Mouse (Mus musculus) liver, embryonic 14.5 days (tissue): ENCODE results near the gene Parm1. TPM values are rescaled to one million over a fixed set of nuclear protein-coding genes. Genes with fewer than 3 reads are reported as not detected.

Experiments
- ATAC-seq: fragments of 200-750 bp; cut with Nextera tagmentation; 2 replicates; pipeline ENCODE4 v1.8.0; 2017; ENCODE audit warnings: moderate number of reproducible peaks, mild to moderate bottlenecking, moderate library complexity; ENCODE audit not compliant: insufficient read depth
- DNase-seq, 3 experiments: peaks; one replicate each; pipeline ENCODE4 v3.0.0-alpha.2; 2012 to 2013; ENCODE audit warnings: low read depth in 3 of 3, low spot score in 3 of 3
- H3K27ac ChIP-seq: fragments of 300-500 bp; sonication (generic); 2 replicates; pipeline ENCODE4 v1.5.1; 2014; ENCODE audit warnings: moderate library complexity, mild to moderate bottlenecking, control low read depth, inconsistent platforms
- H3K27me3 ChIP-seq: fragments of 300-500 bp; sonication (generic); 2 replicates; pipeline ENCODE4 v1.6.1; 2014; ENCODE audit warnings: mild to moderate bottlenecking, low read length, moderate library complexity; ENCODE audit not compliant: control insufficient read depth, insufficient read depth
- H3K36me3 ChIP-seq: fragments of 300-500 bp; sonication (generic); replicated peaks from 2 replicates; pipeline ENCODE4 v1.6.1; 2014; ENCODE audit warnings: low read depth; ENCODE audit not compliant: control insufficient read depth, insufficient read depth
- H3K4me1 ChIP-seq, 2 experiments: fragments of 200-500 bp in 1 of 2; fragments of 300-500 bp in 1 of 2; sonication (generic) in 1 of 2; replicated peaks; 2 replicates each; pipeline ENCODE4 v1.6.1; 2012 to 2014; ENCODE audit warnings: antibody characterized with exemption in 1 of 2, inconsistent platforms in 1 of 2, low read length in 1 of 2; ENCODE audit not compliant: control insufficient read depth in 2 of 2, insufficient read depth in 2 of 2
- H3K4me2 ChIP-seq: fragments of 300-500 bp; sonication (generic); 2 replicates; pipeline ENCODE4 v1.6.1; 2014; ENCODE audit warnings: low read depth, mild to moderate bottlenecking, control low read depth, moderate library complexity
- H3K4me3 ChIP-seq, 2 experiments: fragments of 200-500 bp in 1 of 2; fragments of 300-500 bp in 1 of 2; sonication (generic) in 1 of 2; 2 replicates each; pipeline ENCODE4 v1.5.1; 2012 to 2014; ENCODE audit warnings: low read depth in 2 of 2, low read length in 2 of 2, mild to moderate bottlenecking in 2 of 2, control low read depth in 1 of 2, inconsistent platforms in 1 of 2, moderate library complexity in 1 of 2; ENCODE audit not compliant: insufficient read depth in 1 of 2
- H3K9ac ChIP-seq: fragments of 300-500 bp; sonication (generic); replicated peaks from 2 replicates; pipeline ENCODE4 v1.6.1; 2014; ENCODE audit warnings: mild to moderate bottlenecking, control low read depth, moderate library complexity
- H3K9me3 ChIP-seq: fragments of 300-500 bp; sonication (generic); 2 replicates; pipeline ENCODE4 v1.6.1; 2016; ENCODE audit warnings: low read length, mixed read lengths; ENCODE audit not compliant: control insufficient read depth
- CTCF ChIP-seq: IDR thresholded peaks from 2 replicates; pipeline ENCODE4 v1.5.1; 2016; ENCODE audit warnings: antibody characterized with exemption, low read depth, control low read depth
- EP300 ChIP-seq: IDR thresholded peaks from 2 replicates; pipeline ENCODE4 v1.6.1; 2016; ENCODE audit warnings: antibody characterized with exemption, low read depth
- WGBS: fragments of 180-500 bp; shearing (Covaris S2); extraction: QIAGEN DNeasy Blood & Tissue Kit; methylation state at CpG from one replicate; pipeline ENCODE4 v1.1.7; 2014; ENCODE audit not compliant: insufficient replicate concordance; 5-methylcytosine and 5-hydroxymethylcytosine counted together
- polyA plus RNA-seq, 2 experiments: library from polyadenylated mRNA; depleted of rRNA in 1 of 2; stranded (reverse) in 1 of 2; unstranded in 1 of 2; fragments of >200 nt; fragmentation: Nextera tagmentation in 1 of 2; extraction: Ambion mirVana in 1 of 2; gene quantifications; 2 replicates each; pipeline versions ENCODE4 v1.2.1 to v1.2.3; 2012 to 2014

The Parm1 gene
- polyA plus RNA-seq, 2 experiments: 0.39 to 0.46 TPM

DNA sequence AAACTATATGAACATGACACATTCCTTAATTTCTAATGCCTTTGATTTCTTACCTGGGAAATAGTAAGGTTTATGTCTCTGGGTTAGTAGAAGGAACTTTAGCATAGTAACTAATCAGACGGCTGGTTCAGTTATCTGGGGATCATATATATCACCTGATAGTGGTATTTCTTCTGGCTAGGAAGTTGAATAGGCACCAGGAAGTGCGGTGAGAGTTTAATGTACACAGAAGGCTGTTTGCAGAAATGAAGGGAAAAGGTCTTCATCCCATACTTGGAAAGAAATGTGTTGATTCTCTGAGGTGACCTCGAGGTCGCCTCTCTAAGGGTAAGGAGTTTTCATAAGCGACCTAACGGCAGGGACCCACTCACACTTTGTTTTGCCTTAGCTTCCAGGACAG, 338 bp upstream of the Parm1 start:
- no peaks in the 10 kb centered on the region; the same call in 1 of the 2 replicates for H3K27me3 ChIP-seq
- H3K4me3 ChIP-seq: no peak overlapping the region
- peaks cover 0 to 13% of the 10 kb centered on the region in 2 experiments; a peak in 2 of 4 replicates for H3K4me1 ChIP-seq
- H3K4me2 ChIP-seq: no peak overlapping the region
- 12% methylated on average over 6 of the region's 6 CpGs for WGBS
- no peaks in the 10 kb centered on the region for H3K9me3 ChIP-seq
- DNase-seq (no peak), ATAC-seq (no peak)
- H3K36me3 ChIP-seq: no peaks in the 10 kb centered on the region
- no peak for TF ChIP-seq EP300
- no peak for TF ChIP-seq CTCF
- no peak overlapping the region for H3K9ac ChIP-seq
- H3K27ac ChIP-seq: no peak overlapping the region

DNA sequence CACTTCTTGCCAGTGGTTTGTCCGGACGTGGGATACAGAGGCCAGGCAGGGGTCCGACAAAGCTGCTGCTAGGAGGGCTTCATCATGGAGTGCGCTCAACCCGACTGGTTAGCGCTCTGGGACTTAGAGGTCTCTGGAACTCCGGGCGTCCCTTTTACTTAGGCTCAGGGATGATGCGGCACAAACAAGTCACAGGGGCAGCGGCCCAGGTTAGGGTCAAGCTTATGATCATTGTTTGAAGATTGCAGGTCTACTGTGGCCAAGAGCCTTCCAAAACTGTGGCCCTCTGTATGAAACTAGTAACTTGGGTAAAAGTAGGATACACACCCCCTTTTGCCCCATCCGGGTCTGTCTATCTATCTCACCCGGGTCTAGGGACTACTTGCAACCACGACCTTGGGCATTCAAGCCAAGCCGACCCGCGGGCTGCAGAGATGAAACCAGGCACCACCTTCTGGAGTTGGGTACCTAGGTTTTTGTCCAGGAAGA, 931 bp downstream of the Parm1 start:
- Histone ChIP-seq H3K4me1 (peaks cover 0 to 13% of the 10 kb centered on the region in 2 experiments; a peak in 2 of 4 replicates), H3K36me3 (no peaks in the 10 kb centered on the region), H3K27me3 (no peaks in the 10 kb centered on the region; the same call in 1 of the 2 replicates), H3K9me3 (no peaks in the 10 kb centered on the region), H3K4me3 (peak overlapping the region; percentile 40 to 55), H3K27ac (no peak overlapping the region), H3K9ac (no peak overlapping the region), H3K4me2 (peak overlapping the region; percentile 56)
- ATAC-seq (no peak), DNase-seq (no peak)
- no peak for TF ChIP-seq CTCF
- TF ChIP-seq EP300: no peak
- WGBS: 4% methylated on average over 16 of the region's 16 CpGs

DNA sequence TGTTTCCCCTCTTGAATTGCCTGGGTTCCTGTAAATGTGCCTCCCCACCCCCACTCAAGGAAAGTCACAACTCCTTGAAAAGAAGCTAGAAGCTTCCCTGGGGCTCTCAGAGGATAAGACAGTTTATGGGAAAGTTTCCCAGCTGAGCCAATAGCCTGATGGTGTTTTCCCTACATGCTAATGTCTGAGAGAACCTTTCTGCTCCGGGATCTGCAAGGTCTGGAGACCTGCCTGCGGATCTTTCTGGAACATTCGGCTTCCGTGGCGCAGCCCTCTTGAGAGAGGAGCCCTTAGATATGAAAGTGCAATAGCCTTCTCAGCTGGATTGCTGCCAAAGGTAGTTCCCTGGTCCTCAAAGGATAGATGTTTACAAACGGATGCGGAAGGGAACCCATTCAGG, 1.5 kb downstream of the Parm1 start:
- H3K36me3 ChIP-seq: no peaks in the 10 kb centered on the region
- no peak overlapping the region for H3K9ac ChIP-seq
- peak overlapping the region; percentile 56 for H3K4me2 ChIP-seq
- DNase-seq (no peak), ATAC-seq (no peak)
- peaks cover 0 to 13% of the 10 kb centered on the region in 2 experiments; a peak in 2 of 4 replicates for H3K4me1 ChIP-seq
- H3K4me3 ChIP-seq: peak overlapping the region in 1 of 2 experiments; percentile 55; a peak in 2 of 4 replicates
- TF ChIP-seq EP300: no peak
- no peak for TF ChIP-seq CTCF
- no peaks in the 10 kb centered on the region for H3K9me3 ChIP-seq
- H3K27ac ChIP-seq: no peak overlapping the region
- H3K27me3 ChIP-seq: no peaks in the 10 kb centered on the region; the same call in 1 of the 2 replicates
- WGBS: 19% methylated on average over 7 of the region's 7 CpGs

DNA sequence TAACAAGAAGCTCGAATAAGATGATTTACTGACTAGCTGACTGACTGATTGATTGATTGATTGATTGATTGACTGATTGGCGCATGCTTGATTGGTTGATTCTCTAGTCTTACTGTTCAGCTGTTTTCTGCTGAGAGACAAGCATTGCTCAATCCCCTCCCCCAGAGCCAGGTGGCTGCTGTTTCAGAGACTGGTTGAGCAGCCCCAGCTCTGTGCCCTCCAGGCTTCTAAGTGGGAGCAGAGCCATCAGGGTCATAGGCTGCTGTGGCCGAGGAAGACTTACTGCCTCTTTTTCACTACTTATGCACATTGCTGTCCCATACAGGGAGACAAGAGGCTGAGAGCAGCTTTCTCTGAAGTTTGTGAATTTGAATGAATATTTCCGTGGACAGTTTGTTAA, 2.1 kb downstream of the Parm1 start:
- Histone ChIP-seq H3K4me3 (no peak overlapping the region), H3K36me3 (no peaks in the 10 kb centered on the region), H3K9ac (no peak overlapping the region), H3K27ac (no peak overlapping the region), H3K4me1 (peaks cover 0 to 13% of the 10 kb centered on the region in 2 experiments; a peak in 2 of 4 replicates), H3K9me3 (no peaks in the 10 kb centered on the region), H3K27me3 (no peaks in the 10 kb centered on the region; the same call in 1 of the 2 replicates), H3K4me2 (no peak overlapping the region)
- TF ChIP-seq CTCF (no peak), EP300 (no peak)
- 40% methylated on average over 4 of the region's 4 CpGs for WGBS
- DNase-seq: no peak
- no peak for ATAC-seq

DNA sequence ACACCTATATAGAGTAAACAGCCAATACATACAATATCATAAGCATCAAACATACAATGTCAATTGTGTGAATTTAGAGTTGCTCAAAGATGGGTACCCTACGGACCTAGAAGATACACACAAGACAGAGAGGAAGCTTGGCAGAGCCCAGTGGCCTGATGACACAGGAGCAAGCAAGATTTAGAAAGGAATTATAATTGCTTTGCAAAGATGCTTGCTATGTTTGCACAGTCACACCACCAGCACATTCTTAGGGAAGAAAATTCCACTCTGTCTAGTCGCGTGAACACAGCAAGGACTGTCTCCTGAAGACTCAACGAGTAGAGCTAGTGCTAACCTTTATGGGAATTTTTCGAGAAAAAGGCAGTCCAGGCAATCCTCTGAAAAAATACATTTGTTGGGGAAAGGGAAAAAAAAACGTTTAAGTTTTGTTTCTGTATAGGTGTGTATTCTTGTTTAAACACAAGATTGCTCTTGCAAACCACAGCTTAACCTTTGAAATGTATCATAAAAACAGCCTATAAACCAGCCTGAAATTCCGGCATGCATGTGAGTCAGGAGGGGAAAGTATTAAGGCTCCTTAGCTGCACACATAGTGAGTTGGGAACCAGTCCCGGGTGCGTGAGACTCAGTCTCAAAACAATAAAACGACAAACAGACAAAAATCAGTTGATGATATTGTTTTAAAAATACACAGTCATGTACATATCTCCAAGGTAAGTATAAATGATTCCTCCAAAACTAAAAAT, 15.5 kb downstream of the Parm1 start:
- no peak overlapping the region for H3K9ac ChIP-seq
- H3K4me2 ChIP-seq: no peak overlapping the region
- no peak overlapping the region for H3K27ac ChIP-seq
- no peaks in the 10 kb centered on the region for H3K36me3 ChIP-seq
- DNase-seq: no peak
- ATAC-seq: no peak
- H3K27me3 ChIP-seq: no peaks in the 10 kb centered on the region
- 58% methylated on average over 10 of the region's 10 CpGs for WGBS
- no peaks in the 10 kb centered on the region for H3K9me3 ChIP-seq
- H3K4me3 ChIP-seq: no peak overlapping the region
- TF ChIP-seq CTCF: no peak
- H3K4me1 ChIP-seq: no peaks in the 10 kb centered on the region
